Comparison of ENCODE assay signal across 9 mouse cellular contexts in genomic region chr3:65441586-65442111, GRCm38 (mm10). TPM values are rescaled to one million over a fixed set of nuclear protein-coding genes. Genes with fewer than 3 reads are reported as not detected.
DNase-seq lines count a peak whose midpoint lies in the region; ATAC-seq lines count a peak whose summit lies in the region.
"Had no signal": no experiment of that assay in that cellular context is flagged by ENCODE, and none has a peak within 500 bp of the region (broad histone marks: within the 10 kb centered on the region; RNA-seq: fewer than 3 reads in every experiment).

No protein-coding gene starts in this region.

- peak; percentile 33; the same call in 1 of the 2 replicates for ATAC-seq in hindbrain, embryonic 11.5 days (ENCODE audit: low FRiP score)
- ATAC-seq in stomach, embryonic 15.5 days (ENCODE audit: insufficient read depth, low FRiP score, low read depth), result no peak
- no peak for ATAC-seq in erythroid progenitor cell, adult 5-6 weeks (replicated peaks; ENCODE audit: low FRiP score, poor library complexity, severe bottlenecking)

- WGBS in hindbrain, embryonic 11.5 days, result 53% methylated on average over 8 of the region's 8 CpGs
- WGBS in stomach, embryonic 15.5 days, result 47% methylated on average over 8 of the region's 8 CpGs

- H3K27me3 ChIP-seq in hindbrain, embryonic 11.5 days (ENCODE audit: control insufficient read depth, insufficient read depth, low read length), result no peaks in the 10 kb centered on the region
- H3K27me3 ChIP-seq in stomach, embryonic 15.5 days (replicated peaks), result no peaks in the 10 kb centered on the region
- H3K27me3 ChIP-seq: liver, embryonic 15.5 days had no signal

- 0 out of 2 replicates have a peak overlapping the region, but pooled peaks have one; percentile 7 for H3K27ac ChIP-seq in hindbrain, embryonic 11.5 days (ENCODE audit: low read depth, low read length)
- H3K27ac ChIP-seq in stomach, embryonic 15.5 days, result peak overlapping the region; percentile 79
- H3K27ac ChIP-seq: liver, embryonic 15.5 days had no signal

- DNase-seq in urinary bladder, postnatal 14 days (ENCODE audit: low spot score), result peak; percentile 36
- DNase-seq in urinary bladder, adult 2 months (ENCODE audit: low spot score), result no peak
- DNase-seq in forelimb bud, embryonic 11.5 days (ENCODE audit: low read depth, low spot score), result peak; percentile 65
- no peak for DNase-seq in hindbrain, embryonic 11.5 days (ENCODE audit: low spot score)
- DNase-seq in layer of hippocampus, postnatal 10 days (ENCODE audit: low spot score in 2 of 2), result peak; percentile 62 to 71
- DNase-seq in lung, postnatal 36 days, result peak; percentile 42

- H3K36me3 ChIP-seq in hindbrain, embryonic 11.5 days (ENCODE audit: control insufficient read depth, insufficient read depth, low read length), result no peaks in the 10 kb centered on the region
- H3K36me3 ChIP-seq in stomach, embryonic 15.5 days, result no peaks in the 10 kb centered on the region
- H3K36me3 ChIP-seq: liver, embryonic 15.5 days had no signal

- no peak overlapping the region for H3K9ac ChIP-seq in hindbrain, embryonic 11.5 days (ENCODE audit: low read depth, low read length)
- H3K9ac ChIP-seq in stomach, embryonic 15.5 days, result no peak overlapping the region
- H3K9ac ChIP-seq: liver, embryonic 15.5 days had no signal

- peaks cover 4% of the 10 kb centered on the region; the same call in 1 of the 2 replicates for H3K4me1 ChIP-seq in hindbrain, embryonic 11.5 days (replicated peaks; ENCODE audit: control insufficient read depth, insufficient read depth, low read length)
- peaks cover 7% of the 10 kb centered on the region; the same call in 1 of the 2 replicates for H3K4me1 ChIP-seq in stomach, embryonic 15.5 days
- H3K4me1 ChIP-seq: liver, embryonic 15.5 days had no signal

- H3K9me3 ChIP-seq in hindbrain, embryonic 11.5 days (ENCODE audit: control insufficient read depth, low read length), result no peaks in the 10 kb centered on the region
- no peaks in the 10 kb centered on the region for H3K9me3 ChIP-seq in stomach, embryonic 15.5 days
- H3K9me3 ChIP-seq: liver, embryonic 15.5 days had no signal

- no peak overlapping the region for H3K4me2 ChIP-seq in hindbrain, embryonic 11.5 days (replicated peaks; ENCODE audit: low read depth, low read length)
- no peak overlapping the region for H3K4me2 ChIP-seq in stomach, embryonic 15.5 days
- H3K4me2 ChIP-seq: liver, embryonic 15.5 days had no signal

- no peak overlapping the region for H3K4me3 ChIP-seq in hindbrain, embryonic 11.5 days (ENCODE audit: low read depth, low read length)
- no peak overlapping the region for H3K4me3 ChIP-seq in stomach, embryonic 15.5 days (replicated peaks)
- H3K4me3 ChIP-seq: liver, embryonic 15.5 days had no signal

RNA-seq across cellular contexts. Expression of gene Ssr3, which starts 49.2 kb away (rescaled TPM):
- 169 and 171 TPM in 2 replicates for polyA plus RNA-seq in urinary bladder, adult 2 months (2012; rRNA removed)
- polyA plus RNA-seq in hindbrain, embryonic 11.5 days (2014; fragmentation: Nextera tagmentation; extraction: Ambion mirVana), result 271 and 282 TPM in 2 replicates
- 100 to 1,000 TPM; 116 to 124 TPM for total RNA-seq in layer of hippocampus, postnatal 10 days (2021)
- polyA plus RNA-seq in stomach, embryonic 15.5 days (2015; fragmentation: Nextera tagmentation; extraction: Ambion mirVana), result 293 and 335 TPM in 2 replicates
- total RNA-seq in erythroid progenitor cell, adult 5-6 weeks (2015; ENCODE audit: low replicate concordance), result 114 and 117 TPM in 2 replicates
- 91.3 and 96.0 TPM in 2 replicates for total RNA-seq in erythroid progenitor cell, adult 5-6 weeks (2017; ENCODE audit: low replicate concordance)

Comparison
In these comparisons a context has a peak if more than half of its experiments do, and no peak if none do; other contexts are left out.
1. DNase-seq: peak in urinary bladder, postnatal 14 days (single experiment), forelimb bud, embryonic 11.5 days (single experiment), layer of hippocampus, postnatal 10 days (2 of 2) and lung, postnatal 36 days (single experiment); none in urinary bladder, adult 2 months (single experiment) and hindbrain, embryonic 11.5 days (single experiment).